Mouse (Mus musculus) adrenal gland, postnatal 25 days (tissue): ENCODE results near the gene Grsf1. TPM values are rescaled to one million over a fixed set of nuclear protein-coding genes. Genes with fewer than 3 reads are reported as not detected.

ENCODE experiments used
- DNase-seq: peaks from one replicate; pipeline ENCODE4 v3.0.0; 2021; ENCODE audit warnings: mixed read lengths
- total RNA-seq: library from RNA; stranded (reverse); gene quantifications from 2 replicates; pipeline ENCODE4 v1.2.3, GENCODE M21; 2021

Grsf1 gene
- total RNA-seq, 1 experiment from 2014 or later, result 146 TPM

DNA sequence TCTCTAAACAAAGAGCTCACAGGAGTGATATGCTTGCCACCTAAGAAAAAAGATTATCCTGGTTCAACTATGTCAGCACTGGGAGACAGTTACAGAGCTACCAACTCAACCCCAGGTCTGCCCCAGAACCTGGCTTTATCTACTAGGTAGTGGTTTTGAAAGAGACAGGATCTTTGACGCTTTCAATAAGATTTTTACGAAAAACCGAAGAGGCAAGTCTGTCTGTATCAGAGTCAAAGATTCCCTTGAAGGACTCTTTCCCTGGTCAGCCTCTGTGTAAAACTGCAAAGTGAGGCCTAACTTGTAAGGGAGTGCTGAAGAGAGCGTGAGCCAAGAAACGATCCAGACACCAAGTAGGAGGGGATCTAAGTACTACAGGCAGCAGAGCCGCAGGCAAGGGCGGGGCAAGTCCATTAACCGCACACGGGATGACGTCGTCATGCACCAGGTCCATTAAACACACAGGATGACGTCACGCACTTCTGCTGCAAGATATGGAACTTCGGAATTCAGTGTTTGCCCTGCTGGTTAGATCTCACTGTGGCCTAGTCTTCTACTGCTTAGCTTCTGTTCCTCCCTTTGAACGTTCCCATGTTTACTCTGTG, 12.7 kb upstream of the Grsf1 start:
- DNase-seq, result no peak

DNA sequence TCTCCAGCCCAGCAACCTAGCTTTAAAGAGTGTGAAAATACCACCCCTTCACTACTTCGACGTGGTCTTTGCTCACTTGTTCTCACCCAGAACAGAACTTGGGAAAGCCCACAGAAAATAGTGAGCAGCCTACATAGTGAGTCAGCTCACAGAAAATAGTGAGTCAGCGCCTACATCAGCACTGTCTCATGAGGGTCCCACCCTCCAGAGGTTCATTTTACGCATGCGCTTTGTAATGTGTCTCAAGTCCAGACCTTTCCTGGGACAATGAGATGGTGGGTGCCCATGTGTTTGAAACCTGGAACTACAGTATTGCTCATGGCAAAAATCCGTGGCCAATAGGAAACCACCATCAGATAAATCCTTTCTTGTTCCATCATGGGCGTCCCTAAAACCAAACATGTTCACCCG, 12.0 kb upstream of the Grsf1 start:
- no peak for DNase-seq

DNA sequence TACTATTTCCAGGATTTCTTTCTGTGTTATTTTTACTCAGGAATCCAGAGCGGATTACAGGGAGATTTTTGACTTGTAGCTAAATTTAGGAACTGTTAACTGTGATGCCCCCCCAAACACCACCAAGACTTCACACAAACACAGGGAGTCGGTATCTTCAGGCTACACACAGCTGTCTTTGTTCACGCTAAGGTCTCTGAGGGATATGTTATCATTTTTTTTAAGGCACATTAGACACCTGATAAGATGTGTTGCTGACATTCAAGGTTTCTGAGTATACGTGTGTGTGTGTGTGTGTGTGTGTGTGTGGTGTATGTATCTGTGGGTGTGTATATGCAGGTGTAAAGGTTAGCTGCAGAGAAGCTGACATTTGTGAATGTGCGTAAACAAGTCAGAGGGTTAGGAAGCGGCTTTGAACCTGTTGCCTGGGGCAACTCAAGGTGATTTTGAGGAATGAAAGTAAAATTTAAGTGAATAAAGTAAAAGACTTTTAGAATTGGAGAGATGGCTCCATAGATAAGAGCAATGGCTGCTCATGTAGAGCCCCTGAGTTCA, 9.9 kb upstream of the Grsf1 start:
- DNase-seq, result no peak

DNA sequence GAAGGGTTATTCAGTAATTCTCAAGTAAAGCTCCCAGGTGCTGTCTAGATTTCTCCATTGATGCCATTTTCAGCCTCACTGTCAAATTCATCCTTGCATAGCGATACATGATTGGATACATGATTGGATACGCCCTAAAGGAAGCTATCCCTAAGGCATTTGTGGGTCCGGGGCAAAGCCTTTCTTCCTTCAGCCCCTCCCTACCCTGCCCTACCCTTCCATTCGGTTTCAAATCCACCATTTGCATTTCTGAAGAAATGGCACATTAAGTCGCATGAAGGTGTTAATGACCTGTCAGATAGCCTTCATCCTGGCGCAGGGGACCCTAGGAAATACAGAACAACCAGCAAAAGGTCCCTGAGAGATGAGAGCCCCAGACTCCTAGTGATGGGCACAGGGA, 9.3 kb upstream of the Grsf1 start:
- DNase-seq, result no peak

DNA sequence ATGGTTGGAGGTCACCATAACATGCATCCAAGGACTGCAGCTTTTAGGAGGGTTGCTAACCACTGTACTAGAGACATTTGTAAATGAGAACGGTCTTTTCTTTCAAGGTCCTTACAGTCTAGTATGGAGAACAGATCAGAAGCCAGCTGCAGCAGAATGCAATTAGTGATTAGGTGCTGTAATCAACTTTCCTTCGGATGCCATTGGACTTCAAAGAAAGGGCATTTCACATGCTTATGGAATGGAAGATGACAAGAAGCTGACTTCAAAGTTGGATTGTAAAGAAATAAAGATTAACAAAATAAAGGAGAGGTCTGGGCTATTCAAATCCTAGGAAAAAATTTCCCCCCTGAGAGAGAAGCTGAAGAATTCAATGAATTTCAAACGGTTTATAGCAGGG, 8.3 kb upstream of the Grsf1 start:
- no peak for DNase-seq

DNA sequence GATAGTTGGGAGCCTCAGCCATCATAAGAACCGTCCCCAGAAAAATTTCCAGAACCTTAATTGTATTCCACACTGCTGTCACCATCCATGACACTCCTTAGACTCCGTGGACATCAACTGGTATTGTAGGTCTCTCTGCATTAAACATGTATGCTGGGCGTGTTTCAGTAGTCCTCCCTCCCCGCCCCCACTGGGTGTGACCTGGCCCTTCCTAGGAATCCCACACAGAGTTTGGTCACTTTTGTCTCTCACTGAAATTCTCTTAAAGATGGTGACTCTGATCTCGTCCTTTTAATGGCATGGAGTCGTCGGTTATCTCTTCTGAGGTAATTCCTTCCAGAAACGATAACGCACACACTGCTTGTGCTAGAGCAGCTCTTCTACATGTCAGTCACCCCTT, 7.7 kb upstream of the Grsf1 start:
- no peak for DNase-seq

DNA sequence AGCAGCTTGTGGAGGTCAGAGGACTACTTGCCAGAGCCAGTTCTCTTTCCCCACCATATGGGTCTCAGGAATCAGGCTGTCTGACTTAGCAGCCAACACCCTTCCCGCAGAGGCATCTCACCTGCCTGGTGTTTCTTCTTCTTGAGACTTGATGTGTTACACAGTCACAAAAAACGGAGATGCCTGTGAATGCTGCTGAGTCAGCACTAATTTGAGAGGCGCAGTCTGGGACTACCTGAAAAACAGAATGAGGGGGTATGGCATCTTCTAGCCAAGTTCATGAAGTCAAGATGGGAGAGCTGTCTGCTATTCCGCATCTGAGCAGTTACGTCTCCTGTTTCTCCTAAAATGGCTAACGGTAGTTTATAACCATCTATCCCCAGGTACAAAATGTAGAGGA, 4.6 kb upstream of the Grsf1 start:
- no peak for DNase-seq

DNA sequence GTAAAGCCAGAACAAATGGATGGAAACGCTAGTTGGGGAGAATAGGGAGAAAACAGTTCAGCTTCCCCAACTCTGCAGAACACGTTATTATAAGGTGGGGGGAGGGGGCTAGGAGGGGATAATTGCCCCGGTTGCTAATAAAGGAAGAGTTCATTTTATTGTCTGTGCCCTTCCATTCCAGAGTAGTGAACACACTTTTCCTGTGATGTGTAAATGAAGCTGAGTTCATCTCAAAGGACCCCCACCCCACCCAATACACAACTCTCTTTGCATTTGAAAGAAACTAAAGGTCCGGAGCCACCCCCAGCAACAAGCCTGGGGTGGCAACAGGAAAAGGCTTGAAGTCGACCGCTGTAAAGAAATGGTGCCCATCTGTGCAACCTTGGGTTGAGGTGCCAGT, 3.4 kb upstream of the Grsf1 start:
- DNase-seq, result no peak

DNA sequence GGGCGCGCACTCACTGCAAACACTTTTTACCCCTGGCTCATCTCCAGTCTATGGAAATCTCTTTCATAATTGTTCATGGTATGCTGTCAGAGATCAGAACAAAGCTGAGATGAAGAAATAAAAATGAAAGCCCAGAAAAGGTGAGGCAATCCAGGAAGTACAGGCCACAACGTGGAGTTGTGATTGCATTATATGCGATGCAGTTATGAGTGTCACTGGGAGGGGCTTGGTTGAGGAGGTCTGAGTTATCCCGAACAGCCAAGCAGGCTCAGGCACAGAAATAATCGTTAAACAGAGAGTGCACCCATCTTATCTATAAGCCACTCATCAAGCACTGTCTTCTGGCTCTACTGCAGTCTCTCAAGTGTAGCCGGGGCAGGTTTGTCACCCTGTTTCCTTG, 3.0 kb upstream of the Grsf1 start:
- DNase-seq, result no peak

DNA sequence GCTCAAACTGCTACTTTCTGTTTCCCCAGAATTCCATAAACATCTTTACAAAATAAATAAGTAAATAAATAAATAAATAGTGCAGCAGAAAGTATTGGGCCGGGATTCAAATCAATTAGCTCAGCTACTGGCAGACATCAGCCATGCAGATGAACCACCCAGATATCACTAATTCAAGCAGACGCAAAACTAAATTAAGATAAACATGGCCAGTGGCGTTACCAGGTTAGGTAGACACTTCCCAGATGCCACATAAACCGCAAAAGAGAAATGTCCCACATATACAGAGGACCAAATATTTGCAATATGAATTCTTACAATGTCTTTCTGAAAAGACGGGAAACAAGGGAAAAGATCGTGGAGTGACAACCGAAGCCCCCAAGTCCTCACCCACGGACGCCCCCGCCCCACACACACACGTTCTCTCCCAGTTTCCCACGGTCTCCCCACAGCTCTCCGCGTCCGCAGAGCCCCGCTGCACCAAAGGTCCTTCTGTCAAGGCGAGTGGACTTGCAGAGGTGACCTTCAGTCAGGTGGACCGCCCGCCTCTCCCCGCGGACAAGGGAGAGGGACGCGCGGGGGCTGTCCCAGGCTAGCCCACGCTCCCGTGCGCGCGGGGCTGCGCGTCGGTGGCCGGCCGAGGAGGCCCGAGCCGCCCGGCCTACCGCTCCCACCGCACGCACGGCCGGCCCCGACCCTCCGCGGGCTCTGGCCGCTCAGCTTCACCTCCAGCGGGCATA, 1.1 kb downstream of the Grsf1 start:
- peak; percentile 31 for DNase-seq

DNA sequence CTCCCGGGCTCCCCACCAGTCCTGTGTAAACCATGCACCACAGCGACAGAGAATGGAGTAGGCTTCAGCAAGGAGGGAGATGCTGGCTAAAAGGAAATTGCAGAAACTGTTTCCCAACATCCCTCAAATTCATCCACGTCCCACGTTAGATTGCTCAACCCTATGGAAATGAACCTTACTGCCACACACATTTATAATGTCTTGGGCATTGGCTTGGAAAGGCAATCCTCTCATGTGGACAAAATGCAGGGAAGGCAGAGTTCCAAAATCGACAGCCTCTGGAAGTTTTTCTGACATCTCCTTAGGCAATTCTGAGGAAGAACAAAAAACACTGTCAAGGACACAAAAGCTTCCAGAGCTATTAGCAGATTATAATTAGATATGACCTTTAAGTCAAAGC, 12.1 kb downstream of the Grsf1 start:
- no peak for DNase-seq

DNA sequence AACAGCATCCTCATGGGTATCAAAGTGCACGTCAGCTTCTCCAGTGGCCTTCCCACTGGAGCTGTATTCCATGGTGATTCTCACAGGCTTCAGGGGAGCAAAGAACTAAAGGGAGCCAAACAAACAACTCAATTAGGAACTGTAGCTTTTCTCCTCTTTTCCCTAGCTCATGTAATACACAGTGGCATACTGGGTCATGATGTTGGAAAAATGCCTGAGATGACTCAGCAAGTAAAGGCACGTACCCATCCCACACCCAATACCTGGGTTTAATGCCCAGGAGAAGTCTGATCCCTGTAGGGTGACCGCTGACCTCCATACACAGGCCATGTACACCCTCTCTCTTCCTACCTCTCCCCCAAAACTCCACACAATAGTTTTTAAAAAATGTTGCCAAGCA, 12.8 kb downstream of the Grsf1 start:
- no peak for DNase-seq

DNA sequence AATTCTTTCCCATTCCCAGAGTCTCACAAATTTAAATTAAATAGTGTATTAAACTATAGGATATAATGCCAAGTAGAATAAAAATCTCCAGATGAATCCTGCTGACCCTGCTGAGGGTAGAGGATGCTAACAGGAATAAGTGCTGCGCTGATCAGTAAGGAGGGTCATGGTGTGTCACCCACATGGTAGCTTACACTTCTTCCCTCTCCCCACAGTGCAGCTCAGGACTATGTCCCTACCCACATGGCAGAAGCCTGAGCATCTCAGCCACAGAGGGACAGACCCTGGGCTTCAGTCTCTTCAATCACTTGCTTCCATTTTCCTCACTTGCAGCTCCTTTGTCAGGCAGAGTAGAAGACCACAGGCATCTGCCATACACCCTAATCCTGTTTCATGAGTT, 18.1 kb downstream of the Grsf1 start:
- no peak for DNase-seq

DNA sequence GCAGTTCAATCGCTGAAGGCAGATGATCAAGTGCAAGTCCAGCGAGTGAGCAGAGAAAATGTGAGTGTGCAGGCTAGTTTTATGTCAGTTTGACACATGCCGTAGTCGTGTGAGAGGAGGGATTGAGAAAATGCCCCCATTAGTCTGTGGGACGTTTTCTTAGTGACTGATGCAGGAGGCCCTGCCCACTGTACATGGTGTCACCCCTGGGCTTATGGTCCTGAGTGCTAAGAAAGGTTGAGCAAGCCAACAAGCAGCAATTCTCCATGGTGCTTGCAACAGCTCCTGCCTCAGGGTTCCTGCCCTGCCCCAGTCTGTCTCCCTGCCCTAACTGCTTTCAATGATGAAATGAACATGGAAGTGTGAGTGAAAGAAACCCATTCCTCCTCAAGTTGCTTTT, 23.4 kb downstream of the Grsf1 start:
- DNase-seq, result no peak

DNA sequence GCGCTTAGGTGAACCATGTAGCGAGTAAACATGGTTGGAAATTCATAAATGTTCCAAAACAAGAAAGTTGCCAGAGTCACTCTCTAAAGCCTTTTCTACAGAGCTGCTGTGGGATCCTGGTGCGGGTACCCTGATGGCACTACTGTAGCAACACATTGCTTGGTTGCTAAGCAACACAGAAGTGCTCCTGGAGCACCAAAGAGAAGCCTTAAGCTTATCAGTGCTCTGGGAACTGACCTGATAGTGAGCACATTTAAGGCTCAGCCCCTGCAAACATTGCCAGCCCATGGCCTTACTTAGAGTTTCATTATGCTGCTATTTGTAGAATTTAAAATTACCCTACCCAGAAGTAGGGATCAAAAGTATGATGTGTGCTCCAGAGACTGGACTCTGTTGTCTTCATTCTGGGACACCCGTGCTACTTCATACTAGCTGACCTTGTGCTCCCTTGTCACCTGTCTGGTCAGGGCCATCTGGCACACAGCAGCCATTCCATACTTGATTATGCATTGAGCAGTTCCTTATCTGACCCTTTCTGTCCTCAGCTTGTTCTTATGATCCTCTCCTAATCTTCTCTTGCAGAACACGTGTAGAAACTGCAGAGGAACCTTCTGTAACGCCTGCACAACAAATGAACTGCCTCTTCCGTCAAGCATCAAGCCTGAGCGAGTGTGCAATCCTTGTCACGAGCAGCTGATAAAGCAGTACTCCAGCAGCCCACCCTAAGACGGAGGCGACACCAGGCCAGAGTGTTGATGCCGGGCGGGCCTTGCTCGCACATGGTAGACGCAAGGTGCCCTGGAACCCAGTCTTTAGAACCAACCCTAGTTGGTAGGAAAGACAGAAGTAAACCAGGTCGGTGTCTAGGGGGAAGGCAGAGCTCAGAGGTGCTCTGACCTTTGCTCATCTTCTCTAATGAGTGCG, 26.5 kb downstream of the Grsf1 start:
- no peak for DNase-seq

DNA sequence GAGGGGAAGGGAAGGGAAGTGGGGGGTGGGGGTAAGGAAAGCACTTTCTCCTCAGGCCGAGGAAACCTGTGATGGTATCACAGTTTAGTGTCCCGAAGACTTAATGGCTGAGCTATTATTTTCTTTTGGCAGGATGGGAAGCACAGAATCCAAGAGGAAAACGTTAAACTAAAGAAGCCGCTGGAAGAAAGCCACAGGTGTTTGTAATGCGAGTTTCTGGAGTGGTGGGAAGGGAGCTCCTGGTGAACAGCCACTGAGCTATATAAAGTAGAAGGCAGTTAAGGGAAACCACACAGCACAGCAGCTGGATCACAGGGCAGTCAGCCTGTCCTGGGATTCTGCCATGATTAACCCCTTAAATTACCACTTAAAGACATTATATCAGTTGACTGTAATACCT, 30.6 kb downstream of the Grsf1 start:
- no peak for DNase-seq

DNA sequence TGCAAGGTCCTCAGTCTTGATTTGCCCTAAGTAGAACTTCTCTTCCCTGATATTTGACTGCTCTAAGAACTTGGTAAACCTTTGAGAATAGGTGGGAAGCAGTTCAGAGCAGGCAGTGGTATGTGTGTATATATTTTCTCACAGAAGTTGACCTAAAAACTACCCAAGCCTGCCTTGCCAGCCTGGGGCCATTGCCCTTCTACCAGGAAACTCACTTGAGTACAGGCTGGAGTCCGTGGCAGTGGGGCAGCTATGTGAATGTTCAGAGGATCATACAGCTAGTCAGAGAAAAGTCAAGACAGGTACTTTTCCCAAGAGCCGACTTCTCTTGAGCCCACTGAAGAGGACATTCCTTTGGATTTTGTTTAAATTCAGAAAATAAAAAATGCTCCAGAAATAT, 31.1 kb downstream of the Grsf1 start:
- DNase-seq, result no peak

DNA sequence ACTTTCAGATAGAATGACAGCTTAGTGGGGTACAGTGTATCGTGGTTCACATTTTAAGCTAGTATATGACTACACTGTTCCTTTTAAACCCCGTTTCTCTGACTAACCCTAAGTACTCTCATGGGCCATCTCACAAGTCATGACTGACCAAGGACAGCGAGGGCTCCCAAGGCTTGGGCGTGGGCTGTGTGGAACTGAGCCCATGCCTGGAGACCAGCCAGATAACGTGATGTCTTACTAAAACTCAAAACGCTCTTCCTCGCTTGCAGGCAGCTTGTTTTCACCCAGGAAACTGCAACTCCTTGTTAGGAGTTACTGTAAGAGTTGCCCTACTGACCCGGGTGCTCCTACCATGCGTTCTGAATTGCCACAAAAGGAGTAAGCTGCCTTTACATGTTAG, 32.5 kb downstream of the Grsf1 start:
- DNase-seq, result peak; percentile 80

DNA sequence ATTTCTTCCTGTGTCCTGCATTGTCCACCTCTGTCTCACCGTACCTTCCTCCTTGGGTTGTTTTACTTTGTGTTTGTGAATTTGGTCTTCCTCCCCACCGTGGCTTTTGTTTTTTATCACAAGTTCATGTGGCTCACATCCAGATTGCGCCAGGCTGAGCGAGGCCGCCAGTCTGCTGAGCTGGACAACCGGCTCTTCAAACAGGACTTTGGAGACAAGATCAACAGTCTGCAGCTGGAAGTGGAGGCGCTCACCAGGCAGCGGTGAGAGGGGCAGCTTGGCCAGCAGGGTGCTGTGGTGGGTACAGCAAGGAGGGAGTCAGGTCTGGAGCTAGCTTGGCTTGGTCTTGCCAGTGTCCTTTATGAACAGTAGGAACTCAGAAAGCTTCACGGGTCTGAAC, 33.2 kb downstream of the Grsf1 start:
- DNase-seq, result peak; percentile 59

DNA sequence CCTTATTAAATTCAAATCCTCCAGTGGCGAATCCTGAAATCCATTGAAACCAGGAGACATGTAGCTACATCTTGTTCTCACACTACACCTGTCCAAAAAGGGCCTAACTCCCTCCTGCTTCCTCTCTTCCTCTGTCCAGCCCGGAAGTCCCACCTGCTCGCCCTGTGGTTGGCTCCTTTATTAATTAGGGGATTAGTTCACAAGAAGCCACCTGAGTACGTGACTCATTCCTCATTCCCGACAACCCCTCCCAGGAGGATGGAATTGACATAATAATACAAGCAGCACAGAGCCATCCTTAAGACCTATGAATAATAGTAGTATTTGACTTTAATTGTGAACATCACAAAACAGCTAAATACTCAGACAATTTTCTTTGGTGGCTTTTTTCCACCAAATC, 41.9 kb downstream of the Grsf1 start:
- no peak for DNase-seq

DNA sequence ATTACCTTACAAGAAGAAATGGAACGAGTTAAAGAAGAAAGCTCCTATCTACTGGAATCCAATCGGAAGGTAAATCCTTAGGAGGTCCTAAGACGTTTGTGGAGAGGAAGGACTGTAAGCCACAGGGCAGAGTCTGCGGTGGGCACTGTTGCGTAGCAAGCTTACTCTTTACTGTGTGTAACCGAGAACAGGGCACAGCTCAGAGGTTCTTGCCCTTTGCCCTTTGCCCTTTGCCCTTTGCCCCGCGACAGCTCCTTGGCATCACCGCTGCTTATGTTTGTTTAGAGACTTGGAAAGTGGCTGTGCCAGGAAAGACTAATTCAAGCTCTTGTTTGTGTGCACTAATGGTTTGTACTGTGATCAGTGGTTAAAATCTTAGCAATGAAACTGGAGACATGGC, 43.5 kb downstream of the Grsf1 start:
- DNase-seq, result no peak

DNA sequence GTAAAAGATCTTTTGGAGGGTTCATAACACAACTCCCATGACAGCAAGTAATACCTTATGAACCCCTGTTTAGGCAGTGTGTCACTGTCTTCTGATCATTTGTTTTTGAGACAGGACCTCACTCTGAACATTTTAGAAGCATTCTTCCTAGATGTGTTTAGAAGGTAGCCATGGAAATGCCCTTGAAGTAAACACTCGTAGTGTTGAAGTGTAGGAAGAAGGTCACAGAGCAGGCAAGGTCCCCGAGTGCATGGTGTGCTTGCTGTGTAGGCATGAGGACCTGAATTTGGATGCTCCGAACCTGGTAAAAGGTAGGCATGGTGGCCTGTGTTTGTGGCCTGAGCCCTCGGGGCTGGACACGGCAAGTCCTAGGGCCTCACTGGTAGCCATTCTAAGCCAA, 44.4 kb downstream of the Grsf1 start:
- no peak for DNase-seq

DNA sequence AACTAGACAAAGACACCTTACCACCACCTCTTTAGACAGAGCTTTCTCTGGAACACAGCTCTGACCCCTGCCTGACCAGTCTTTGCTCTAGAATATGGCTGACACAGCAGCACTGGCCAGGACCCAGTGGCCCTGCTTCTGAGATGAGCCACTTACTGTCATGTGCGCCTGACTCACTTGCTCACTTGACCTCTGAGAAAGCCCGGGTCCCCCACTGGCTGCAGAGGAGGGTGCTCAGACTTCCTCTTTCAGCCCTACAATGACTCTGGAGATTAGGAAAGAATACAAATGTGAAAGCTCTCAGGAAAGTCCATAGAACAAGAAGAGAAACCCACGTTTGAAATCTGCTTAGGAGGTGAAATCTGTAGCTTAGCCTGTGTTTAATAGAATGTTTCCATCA, 45.1 kb downstream of the Grsf1 start:
- peak; percentile 62 for DNase-seq
